Mouse (Mus musculus): ENCODE measurements around the gene Ankrd13b.
"Not testable (repeated sequence)": the region's sequence is repeated elsewhere in the genome, so short reads cannot be mapped to it uniquely, and the experiment has no call there.

The Ankrd13b gene

GRCm38 (mm10) chr11:77489591-77490235, at the start of gene Ankrd13b:
Ankrd13b (minus strand) TSS chr11:77489678.
- DNase-seq (ENCODE audit: low spot score in 2 of 2) = peak; percentile 66 to 73

DNA sequence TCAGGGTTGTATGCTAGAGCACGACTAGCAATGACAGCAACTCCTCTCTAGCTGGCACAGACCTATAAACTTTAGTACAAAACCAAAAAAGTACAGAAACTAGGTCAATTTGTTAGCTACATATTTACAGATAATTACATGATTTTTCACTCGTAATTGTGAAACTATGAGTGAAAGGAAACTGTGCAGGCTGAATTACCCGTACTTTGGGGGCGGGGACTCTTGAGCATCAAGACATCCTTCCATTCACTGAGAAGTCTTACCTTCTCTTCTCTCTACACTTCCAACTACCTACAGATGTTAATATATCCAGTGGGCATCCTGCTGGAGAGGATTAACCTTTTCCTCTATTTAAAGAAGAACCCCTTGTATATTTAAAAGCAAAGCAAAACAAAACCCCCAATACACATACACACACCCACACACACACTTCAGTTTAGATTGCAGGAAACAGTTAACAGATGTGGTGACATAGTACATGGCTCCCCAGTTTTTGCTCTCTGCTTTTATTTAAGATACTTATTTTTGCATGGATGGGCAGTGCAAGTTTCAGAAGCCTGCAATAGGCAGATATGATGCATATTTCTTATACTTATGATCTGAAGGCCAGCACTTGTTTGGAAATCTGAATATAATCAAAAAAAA, 42.8 kb upstream of the Ankrd13b start:
- no peak for DNase-seq (ENCODE audit: low spot score in 2 of 2)

DNA sequence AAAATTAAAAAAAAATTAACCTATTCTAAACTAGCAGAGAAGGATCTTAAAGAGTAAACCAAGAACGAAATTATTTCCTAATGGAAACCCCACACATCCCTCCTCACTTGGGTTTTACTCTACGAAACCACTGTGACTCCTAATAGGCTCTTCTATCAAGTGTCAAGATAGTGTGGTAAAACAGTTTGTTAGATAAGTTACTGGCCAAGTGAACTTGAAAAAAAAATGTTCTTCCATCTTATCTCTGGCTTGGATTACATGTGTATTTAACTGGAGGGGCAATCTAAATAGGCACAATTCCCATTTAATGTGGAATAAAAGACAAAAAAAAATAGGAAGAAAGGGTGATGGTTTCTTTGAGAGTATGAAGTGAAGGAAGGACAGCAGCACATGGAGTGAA, 41.4 kb upstream of the Ankrd13b start:
- DNase-seq (ENCODE audit: low spot score in 2 of 2) = no peak

DNA sequence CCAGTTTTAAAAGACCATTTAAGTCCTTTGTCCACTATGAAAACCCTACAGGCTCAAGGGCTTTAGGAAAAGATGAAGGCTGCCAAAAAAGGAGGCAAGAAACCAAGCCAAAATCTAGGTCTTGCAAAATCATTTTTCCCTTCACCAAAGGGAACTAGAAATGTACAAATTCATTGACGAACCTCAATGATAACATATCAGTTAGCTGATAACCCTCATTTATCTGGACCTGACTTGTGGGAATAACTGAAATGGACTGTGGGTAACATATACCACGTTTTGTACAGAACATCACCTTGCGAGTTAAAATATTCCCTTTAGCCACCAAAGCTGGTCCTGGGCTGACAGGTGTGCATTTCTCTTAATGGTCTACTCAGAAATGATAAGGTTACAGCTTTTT, 40.2 kb upstream of the Ankrd13b start:
- no peak for DNase-seq (ENCODE audit: low spot score in 2 of 2)

- DNase-seq (ENCODE audit: low spot score in 2 of 2) = not testable (repeated sequence)
These were observed 38.9 kb upstream of the Ankrd13b start for GRCm38 (mm10) chr11:77528420-77528819.

- no peak for DNase-seq (ENCODE audit: low spot score in 2 of 2)
These were observed 36.5 kb upstream of the Ankrd13b start for GRCm38 (mm10) chr11:77525804-77526486.

- peak in 1 of 2 experiments; percentile 37 for DNase-seq (ENCODE audit: low spot score in 2 of 2)
These were observed 31.4 kb upstream of the Ankrd13b start for GRCm38 (mm10) chr11:77520601-77521529.

GRCm38 (mm10) chr11:77519043-77519442, 29.6 kb upstream of the Ankrd13b start, which contains the start of gene Gm10392:
Gm10392 (minus strand) TSS chr11:77519198.
- DNase-seq (ENCODE audit: low spot score in 2 of 2) = peak in 1 of 2 experiments; percentile 22

DNA sequence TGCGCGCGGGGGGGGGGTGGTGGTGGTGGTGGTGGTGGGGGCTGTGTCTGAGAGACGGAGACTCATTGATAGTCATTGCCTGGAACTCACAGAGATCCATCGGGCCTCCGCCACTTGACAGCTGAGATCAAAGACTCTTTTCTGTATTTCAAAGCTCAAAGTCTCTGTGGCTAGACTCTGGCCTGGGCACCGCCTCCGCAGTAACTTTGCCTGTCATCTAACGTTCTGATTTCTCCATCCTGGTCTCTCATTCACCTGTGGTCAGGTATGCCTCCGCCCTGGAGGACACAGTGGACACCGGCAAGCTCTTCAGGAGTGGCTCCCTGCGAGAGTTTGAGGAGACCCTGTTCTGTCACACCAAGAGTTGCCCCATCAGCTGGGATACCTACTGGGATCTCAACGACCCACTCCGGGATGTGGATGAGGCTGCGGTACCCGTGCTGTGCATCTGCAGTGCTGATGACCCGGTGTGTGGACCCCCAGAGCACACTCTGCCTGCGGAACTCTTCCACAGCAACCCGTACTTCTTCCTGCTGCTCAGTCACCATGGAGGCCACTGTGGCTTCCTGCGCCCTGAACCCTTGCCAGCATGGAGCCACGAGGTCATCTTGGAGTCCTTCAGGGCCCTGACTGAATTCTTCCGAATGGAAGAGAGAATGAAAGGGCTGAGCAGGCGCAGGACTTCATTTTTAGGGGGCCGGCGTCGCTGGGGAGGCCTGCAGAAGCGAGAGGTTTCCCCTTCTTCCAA, 28.7 kb upstream of the Ankrd13b start:
- DNase-seq (ENCODE audit: low spot score in 2 of 2) = no peak

DNA sequence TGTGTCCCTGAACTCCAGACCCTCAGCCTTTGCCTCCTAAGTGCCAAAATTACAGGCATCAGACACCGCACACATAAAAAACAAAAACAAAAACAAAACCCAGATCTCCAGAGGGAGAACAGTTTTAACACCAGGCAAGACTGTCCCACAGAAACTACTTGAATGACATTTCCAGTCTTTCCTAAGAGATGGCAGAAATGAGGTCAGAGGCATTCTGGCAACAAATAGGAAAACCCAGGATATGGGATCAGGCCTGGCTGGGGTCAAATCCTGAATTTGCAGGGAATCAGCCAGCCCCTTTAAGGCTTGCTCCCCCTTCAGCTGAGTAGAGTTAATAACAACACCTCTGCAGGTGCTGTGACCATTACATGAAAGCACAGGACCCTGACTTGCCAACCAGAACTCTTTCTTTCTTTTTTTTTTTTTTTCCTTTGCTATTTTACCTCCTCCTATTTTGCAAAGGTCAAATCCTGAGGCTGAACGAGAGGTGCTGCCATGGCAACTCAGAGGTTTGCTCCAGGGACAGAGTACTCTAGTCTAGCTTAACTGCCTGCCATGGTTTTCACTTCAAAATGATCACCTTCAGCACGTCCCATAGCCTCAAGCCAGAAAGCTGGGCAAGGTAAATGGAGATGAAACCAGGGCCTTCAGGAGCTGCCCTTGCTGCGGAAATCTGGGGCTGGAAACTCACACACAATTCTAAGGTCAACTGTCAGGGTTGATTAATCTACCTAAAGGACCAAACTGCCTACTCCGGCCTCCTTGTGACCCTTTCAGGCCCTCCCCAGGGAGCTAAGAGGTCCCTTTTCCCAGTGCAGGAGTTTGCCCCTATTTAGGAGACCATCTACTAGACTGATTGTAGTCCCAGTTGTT, 27.3 kb upstream of the Ankrd13b start:
- no peak for DNase-seq (ENCODE audit: low spot score in 2 of 2)

DNA sequence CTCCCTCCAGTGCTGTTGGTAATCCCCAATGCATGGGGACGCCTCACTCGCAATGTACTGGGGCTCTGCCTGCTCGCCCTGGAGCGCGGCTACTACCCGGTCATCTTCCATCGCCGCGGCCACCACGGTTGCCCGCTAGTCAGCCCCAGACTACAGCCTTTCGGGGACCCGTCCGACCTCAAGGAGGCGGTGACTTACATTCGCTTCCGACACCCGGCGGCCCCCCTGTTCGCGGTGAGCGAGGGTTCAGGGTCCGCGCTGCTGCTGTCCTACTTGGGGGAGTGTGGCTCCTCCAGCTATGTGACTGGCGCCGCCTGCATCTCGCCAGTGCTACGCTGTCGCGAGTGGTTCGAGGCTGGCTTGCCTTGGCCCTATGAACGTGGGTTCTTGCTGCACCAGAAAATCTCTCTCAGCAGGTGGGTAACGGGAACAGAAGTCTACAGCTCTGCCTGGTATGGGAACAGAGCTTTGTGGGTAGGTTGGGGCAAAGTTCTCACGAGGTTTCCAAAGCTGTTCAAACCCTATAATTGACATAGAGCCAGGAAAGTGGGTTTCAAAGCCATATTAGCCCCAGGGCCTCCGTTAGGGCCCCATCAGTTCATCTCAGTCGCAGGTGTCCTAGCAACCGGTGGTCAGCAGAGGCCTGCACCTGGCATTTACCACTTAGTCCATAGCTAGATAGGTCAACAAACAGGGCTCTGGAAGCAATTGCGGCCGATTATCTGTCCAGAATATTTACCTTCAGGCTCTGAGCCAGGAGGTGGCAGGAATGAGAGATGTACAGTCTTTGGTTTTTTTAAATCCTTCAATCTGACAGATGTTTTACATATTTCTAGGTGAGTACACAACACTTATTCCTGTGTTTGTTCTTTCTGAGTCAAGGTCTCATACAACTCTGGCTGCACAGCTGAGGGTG, 26.4 kb upstream of the Ankrd13b start, which contains the start of gene Trp53i13:
TSS of gene Trp53i13 (minus strand) at position 344 of the 916 bp plus-strand sequence.
- DNase-seq (ENCODE audit: low spot score in 2 of 2) = no peak

DNA sequence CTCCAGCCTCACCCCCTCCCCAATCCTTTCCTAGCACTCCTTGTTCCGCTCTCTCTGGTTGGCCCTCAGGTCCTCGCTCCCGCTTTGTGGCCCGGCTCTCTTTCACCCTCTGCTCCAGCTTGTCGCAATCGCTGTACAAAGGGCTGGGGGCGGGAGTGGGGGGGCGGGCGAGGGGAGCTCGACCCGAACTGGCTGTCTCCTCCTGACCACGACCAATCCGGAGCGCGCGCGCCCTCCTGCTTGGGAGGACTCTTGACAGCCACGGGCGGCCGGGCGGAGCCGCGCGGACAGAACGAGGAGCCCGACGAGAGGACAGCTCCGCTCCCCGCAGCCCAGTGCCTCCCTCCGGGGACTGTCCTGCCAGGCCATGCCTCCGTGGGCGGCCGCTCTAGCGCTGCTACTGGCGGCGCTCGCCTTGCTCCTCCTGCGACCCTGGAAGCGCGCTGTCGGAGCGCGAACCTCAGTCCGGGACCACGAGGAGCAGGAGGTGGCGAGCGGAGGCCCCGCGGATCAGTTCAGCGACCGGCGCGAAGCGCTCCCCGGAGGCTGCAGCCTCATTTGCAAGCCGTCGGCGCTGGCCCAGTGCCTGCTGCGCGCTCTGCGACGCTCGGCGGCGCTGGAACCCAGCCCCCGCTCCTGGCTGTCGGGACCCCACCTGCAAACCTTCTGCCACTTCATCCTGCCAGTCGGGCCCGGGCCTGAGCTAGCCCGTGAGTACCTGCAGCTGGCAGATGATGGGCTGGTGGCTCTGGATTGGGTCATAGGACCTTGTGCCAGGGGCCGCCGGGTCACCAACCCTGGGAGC, 25.6 kb upstream of the Ankrd13b start, which contains the start of gene Abhd15:
TSS of gene Abhd15 (plus strand) at position 290 of the 805 bp plus-strand sequence.
- DNase-seq (ENCODE audit: low spot score in 2 of 2) = peak in 1 of 2 experiments; percentile 54

GRCm38 (mm10) chr11:77514281-77514831, 24.9 kb upstream of the Ankrd13b start:
- DNase-seq (ENCODE audit: low spot score in 2 of 2) = no peak

GRCm38 (mm10) chr11:77513811-77514170, 24.3 kb upstream of the Ankrd13b start:
- DNase-seq (ENCODE audit: low spot score in 2 of 2) = no peak

- DNase-seq (ENCODE audit: low spot score in 2 of 2) = peak in 1 of 2 experiments; percentile 44
These were observed 23.7 kb upstream of the Ankrd13b start for GRCm38 (mm10) chr11:77512891-77513810.

- no peak for DNase-seq (ENCODE audit: low spot score in 2 of 2)
These were observed 21.9 kb upstream of the Ankrd13b start for GRCm38 (mm10) chr11:77511336-77511735.
